Mouse (Mus musculus) liver (tissue): ENCODE data around the gene Zscan18.
"Not testable (repeated sequence)": the region's sequence is repeated elsewhere in the genome, so short reads cannot be mapped to it uniquely, and the experiment has no call there.

Experiments used
- DNase-seq: peaks from one replicate; pipeline ENCODE4 v3.0.0-alpha.2; 2020; ENCODE audit warnings: mixed read lengths

Gene Zscan18

GRCm38 (mm10) chr7:12802866-12803726 lies at the start of gene Zscan18:
Gene Zscan18, minus strand, starts transcription at chr7:12803635.
- DNase-seq, result peak; percentile 65

- DNase-seq, result no peak
Observed at GRCm38 (mm10) chr7:12835779-12836178, 32.3 kb upstream of the Zscan18 start.

- peak; percentile 4 for DNase-seq
Observed at GRCm38 (mm10) chr7:12835193-12835671, 31.8 kb upstream of the Zscan18 start.

GRCm38 (mm10) chr7:12834162-12835120 lies 31.0 kb upstream of the Zscan18 start, which contains the start of gene Zfp110:
Gene Zfp110, plus strand, starts transcription at chr7:12834761.
- peak; percentile 90 for DNase-seq

GRCm38 (mm10) chr7:12818521-12819295 lies 15.3 kb upstream of the Zscan18 start, which contains the start of gene Zfp329:
Gene Zfp329, minus strand, starts transcription at chr7:12818858.
- peak; percentile 93 for DNase-seq

GRCm38 (mm10) chr7:12815566-12815965 lies 12.1 kb upstream of the Zscan18 start:
- DNase-seq, result no peak

- no peak for DNase-seq
Observed at GRCm38 (mm10) chr7:12803727-12804071, 264 bp upstream of the Zscan18 start.

GRCm38 (mm10) chr7:12799554-12799953 lies 3.9 kb downstream of the Zscan18 start:
- no peak for DNase-seq

- DNase-seq, result no peak
Observed at GRCm38 (mm10) chr7:12797971-12798370, 5.5 kb downstream of the Zscan18 start.

GRCm38 (mm10) chr7:12792624-12793023 lies 10.8 kb downstream of the Zscan18 start:
- not testable (repeated sequence) for DNase-seq

- no peak for DNase-seq
Observed at GRCm38 (mm10) chr7:12788025-12788424, 15.4 kb downstream of the Zscan18 start.

GRCm38 (mm10) chr7:12787333-12787732 lies 16.1 kb downstream of the Zscan18 start:
- DNase-seq, result no peak

- DNase-seq, result peak; percentile 73
Observed at GRCm38 (mm10) chr7:12780151-12780830, 23.1 kb downstream of the Zscan18 start.

GRCm38 (mm10) chr7:12779782-12780150 lies 23.7 kb downstream of the Zscan18 start:
- DNase-seq, result no peak

- DNase-seq, result no peak
Observed at GRCm38 (mm10) chr7:12779141-12779540, 24.3 kb downstream of the Zscan18 start.

GRCm38 (mm10) chr7:12774606-12775005 lies 28.8 kb downstream of the Zscan18 start:
- DNase-seq, result no peak

- no peak for DNase-seq
Observed at GRCm38 (mm10) chr7:12774111-12774510, 29.3 kb downstream of the Zscan18 start.

GRCm38 (mm10) chr7:12749431-12750198 lies 53.8 kb downstream of the Zscan18 start:
- DNase-seq, result peak; percentile 7

GRCm38 (mm10) chr7:12734904-12735303 lies 68.5 kb downstream of the Zscan18 start, which contains the start of gene Vmn2r56:
Gene Vmn2r56, minus strand, starts transcription at chr7:12735004.
- DNase-seq, result no peak
